Mouse (Mus musculus): ENCODE data around the gene Smco4. TPM values are rescaled to one million over a fixed set of nuclear protein-coding genes. Genes with fewer than 3 reads are reported as not detected.
A peak's percentile ranks its signal among the peaks of the same experiment; 100 is the strongest.
"Not testable (repeated sequence)": the region's sequence is repeated elsewhere in the genome, so short reads cannot be mapped to it uniquely, and the experiment has no call there.

Gene Smco4
- total and polyA plus RNA-seq, 2 experiments, result 5.9 to 7.9 TPM

- H3K4me1 ChIP-seq (ENCODE audit: control insufficient read depth, insufficient read depth, low read length), result no peaks in the 10 kb centered on the region
- DNase-seq (ENCODE audit: extremely low read depth, low read depth, low spot score), result no peak
- no peaks in the 10 kb centered on the region for H3K79me2 ChIP-seq (ENCODE audit: control insufficient read depth, insufficient read depth, low read length)
- H3K4me3 ChIP-seq (ENCODE audit: insufficient read depth, low read depth, low read length), result no peak overlapping the region
- no peak overlapping the region for H3K27ac ChIP-seq (replicated peaks; ENCODE audit: insufficient read depth, low read depth, low read length)
- 73% methylated on average over 4 of the region's 4 CpGs for WGBS
- no peak overlapping the region for H3K9ac ChIP-seq (ENCODE audit: low read depth, low read length)
- H3K36me3 ChIP-seq (ENCODE audit: control insufficient read depth, insufficient read depth, low read length), result no peaks in the 10 kb centered on the region
- H3K27me3 ChIP-seq (ENCODE audit: control insufficient read depth, insufficient read depth, low read length), result no peaks in the 10 kb centered on the region
- no peak for TF ChIP-seq CTCF (IDR thresholded peaks at IDR 0.05; ENCODE audit: low read depth, low read length)
- no peak for TF ChIP-seq POLR2A (IDR thresholded peaks at IDR 0.05; ENCODE audit: extremely low read depth, insufficient read depth, low read length)
Measured at GRCm38 (mm10) chr9:15550461-15550961, 57.3 kb downstream of the Smco4 start.

DNA sequence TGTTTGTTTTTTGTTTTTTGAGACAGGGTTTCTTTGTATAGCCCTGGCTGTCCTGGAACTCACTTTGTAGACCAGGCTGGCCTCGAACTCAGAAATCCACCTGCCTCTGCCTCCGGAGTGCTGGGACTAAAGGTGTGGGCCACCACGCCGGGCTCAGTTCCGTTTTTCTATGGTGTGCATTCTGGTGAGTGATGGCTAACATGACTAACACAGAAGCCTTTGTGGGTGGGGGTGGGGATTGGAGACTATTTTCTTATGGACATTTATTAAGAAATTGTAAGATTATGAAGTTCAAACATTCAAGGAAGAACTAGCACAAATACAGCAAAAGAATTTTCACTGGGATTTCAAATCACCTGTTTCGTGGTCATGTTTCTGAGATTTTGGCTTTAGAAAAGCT is 57.8 kb downstream of the Smco4 start:
- not testable (repeated sequence) for H3K27ac ChIP-seq (replicated peaks; ENCODE audit: insufficient read depth, low read depth, low read length); H3K4me3 ChIP-seq (ENCODE audit: insufficient read depth, low read depth, low read length); H3K27me3 ChIP-seq (ENCODE audit: control insufficient read depth, insufficient read depth, low read length); H3K79me2 ChIP-seq (ENCODE audit: control insufficient read depth, insufficient read depth, low read length); H3K9ac ChIP-seq (ENCODE audit: low read depth, low read length); H3K36me3 ChIP-seq (ENCODE audit: control insufficient read depth, insufficient read depth, low read length); DNase-seq (ENCODE audit: extremely low read depth, low read depth, low spot score); H3K4me1 ChIP-seq (ENCODE audit: control insufficient read depth, insufficient read depth, low read length)
- 91% methylated on average over 6 of the region's 6 CpGs for WGBS

DNA sequence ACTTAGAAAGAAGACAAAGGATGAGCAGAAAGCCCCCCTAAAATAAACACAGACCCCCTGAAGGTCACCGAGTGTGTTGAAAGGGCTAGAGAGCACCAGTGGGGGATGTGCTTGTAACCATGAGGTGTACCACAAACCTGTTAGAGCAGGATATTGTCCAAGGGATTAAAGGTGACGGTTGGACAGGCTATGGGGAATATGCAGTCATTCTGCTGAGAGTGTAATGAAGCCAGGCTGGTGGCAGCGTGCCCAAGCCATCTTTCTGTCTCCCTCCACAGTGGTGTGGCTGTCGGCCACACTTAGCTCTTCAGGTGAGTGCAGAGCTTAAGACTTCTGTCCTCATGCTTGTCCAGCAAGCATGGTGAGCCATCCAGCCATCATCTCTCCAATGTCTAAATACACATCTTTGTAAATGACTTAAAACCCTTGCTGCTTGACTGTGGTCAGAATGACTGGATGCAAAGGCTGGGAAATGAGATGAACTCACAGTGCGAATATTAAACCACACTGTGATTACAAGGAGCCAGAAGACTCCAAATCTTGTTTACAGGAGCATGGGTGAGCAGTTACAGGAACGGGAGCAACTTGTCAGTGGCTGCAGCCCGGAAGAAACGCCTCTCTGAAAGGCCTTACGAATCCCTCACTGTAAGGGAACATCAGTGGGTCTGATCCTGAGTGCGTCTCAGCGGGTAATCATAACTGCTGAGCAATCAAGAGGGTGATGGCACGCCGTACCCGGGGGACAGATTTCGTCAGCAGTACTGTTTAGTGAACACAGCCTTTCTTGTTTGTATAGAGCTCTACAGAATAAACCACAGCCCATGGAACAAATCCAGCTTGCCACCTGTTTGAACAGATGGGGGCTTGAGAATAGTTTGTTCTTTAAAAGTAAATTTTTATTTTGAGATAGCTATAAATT is 59.0 kb downstream of the Smco4 start:
- WGBS, result 31% methylated on average over 15 of the region's 15 CpGs
- Histone ChIP-seq H3K4me1 (ENCODE audit: control insufficient read depth, insufficient read depth, low read length) (no peaks in the 10 kb centered on the region), H3K79me2 (ENCODE audit: control insufficient read depth, insufficient read depth, low read length) (no peaks in the 10 kb centered on the region), H3K27ac (replicated peaks; ENCODE audit: insufficient read depth, low read depth, low read length) (no peak overlapping the region), H3K9ac (ENCODE audit: low read depth, low read length) (no peak overlapping the region), H3K4me3 (ENCODE audit: insufficient read depth, low read depth, low read length) (no peak overlapping the region), H3K27me3 (ENCODE audit: control insufficient read depth, insufficient read depth, low read length) (no peaks in the 10 kb centered on the region), H3K36me3 (ENCODE audit: control insufficient read depth, insufficient read depth, low read length) (no peaks in the 10 kb centered on the region)
- no peak for TF ChIP-seq CTCF (IDR thresholded peaks at IDR 0.05; ENCODE audit: low read depth, low read length)
- TF ChIP-seq POLR2A (IDR thresholded peaks at IDR 0.05; ENCODE audit: extremely low read depth, insufficient read depth, low read length), result no peak
- DNase-seq (ENCODE audit: extremely low read depth, low read depth, low spot score), result peak; percentile 39

GRCm38 (mm10) chr9:15553322-15553721 is 60.1 kb downstream of the Smco4 start:
- no peak overlapping the region for H3K4me3 ChIP-seq (ENCODE audit: insufficient read depth, low read depth, low read length)
- no peaks in the 10 kb centered on the region for H3K79me2 ChIP-seq (ENCODE audit: control insufficient read depth, insufficient read depth, low read length)
- no peak overlapping the region for H3K27ac ChIP-seq (replicated peaks; ENCODE audit: insufficient read depth, low read depth, low read length)
- H3K27me3 ChIP-seq (ENCODE audit: control insufficient read depth, insufficient read depth, low read length), result no peaks in the 10 kb centered on the region
- no peaks in the 10 kb centered on the region for H3K36me3 ChIP-seq (ENCODE audit: control insufficient read depth, insufficient read depth, low read length)
- H3K4me1 ChIP-seq (ENCODE audit: control insufficient read depth, insufficient read depth, low read length), result no peaks in the 10 kb centered on the region
- WGBS, result 89% methylated on average over 8 of the region's 8 CpGs
- TF ChIP-seq POLR2A (IDR thresholded peaks at IDR 0.05; ENCODE audit: extremely low read depth, insufficient read depth, low read length), result no peak
- no peak for TF ChIP-seq CTCF (IDR thresholded peaks at IDR 0.05; ENCODE audit: low read depth, low read length)
- no peak overlapping the region for H3K9ac ChIP-seq (ENCODE audit: low read depth, low read length)
- no peak for DNase-seq (ENCODE audit: extremely low read depth, low read depth, low spot score)

- no peak overlapping the region for H3K27ac ChIP-seq (replicated peaks; ENCODE audit: insufficient read depth, low read depth, low read length)
- 77% methylated on average over 3 of the region's 3 CpGs for WGBS
- no peak for TF ChIP-seq POLR2A (IDR thresholded peaks at IDR 0.05; ENCODE audit: extremely low read depth, insufficient read depth, low read length)
- TF ChIP-seq CTCF (IDR thresholded peaks at IDR 0.05; ENCODE audit: low read depth, low read length), result no peak
- no peaks in the 10 kb centered on the region for H3K27me3 ChIP-seq (ENCODE audit: control insufficient read depth, insufficient read depth, low read length)
- no peaks in the 10 kb centered on the region for H3K4me1 ChIP-seq (ENCODE audit: control insufficient read depth, insufficient read depth, low read length)
- no peaks in the 10 kb centered on the region for H3K79me2 ChIP-seq (ENCODE audit: control insufficient read depth, insufficient read depth, low read length)
- no peaks in the 10 kb centered on the region for H3K36me3 ChIP-seq (ENCODE audit: control insufficient read depth, insufficient read depth, low read length)
- no peak overlapping the region for H3K9ac ChIP-seq (ENCODE audit: low read depth, low read length)
- H3K4me3 ChIP-seq (ENCODE audit: insufficient read depth, low read depth, low read length), result no peak overlapping the region
- DNase-seq (ENCODE audit: extremely low read depth, low read depth, low spot score), result no peak
Measured at GRCm38 (mm10) chr9:15560451-15560850, 67.2 kb downstream of the Smco4 start.

DNA sequence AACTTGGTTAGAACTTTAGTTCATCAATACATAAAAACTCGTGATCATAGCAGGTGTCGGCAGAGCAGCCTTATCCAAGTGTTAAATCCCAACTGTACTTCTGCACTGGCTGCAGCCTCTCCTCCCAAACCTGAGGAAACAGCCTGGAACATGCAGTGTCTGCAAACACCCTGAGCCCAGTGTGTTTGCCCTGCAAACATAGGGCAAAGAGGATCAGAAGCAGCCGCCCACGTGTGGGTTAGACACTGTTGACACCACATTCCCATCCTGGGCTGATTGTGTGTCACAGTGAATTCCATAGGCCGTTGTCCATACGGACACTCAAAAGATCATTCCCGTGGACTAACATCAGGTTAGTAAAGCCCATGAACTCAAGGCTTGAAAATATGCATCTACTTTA is 69.1 kb downstream of the Smco4 start:
- no peaks in the 10 kb centered on the region for H3K36me3 ChIP-seq (ENCODE audit: control insufficient read depth, insufficient read depth, low read length)
- H3K4me1 ChIP-seq (ENCODE audit: control insufficient read depth, insufficient read depth, low read length), result no peaks in the 10 kb centered on the region
- no peak overlapping the region for H3K27ac ChIP-seq (replicated peaks; ENCODE audit: insufficient read depth, low read depth, low read length)
- peak; percentile 18 for DNase-seq (ENCODE audit: extremely low read depth, low read depth, low spot score)
- H3K4me3 ChIP-seq (ENCODE audit: insufficient read depth, low read depth, low read length), result no peak overlapping the region
- no peaks in the 10 kb centered on the region for H3K79me2 ChIP-seq (ENCODE audit: control insufficient read depth, insufficient read depth, low read length)
- H3K9ac ChIP-seq (ENCODE audit: low read depth, low read length), result no peak overlapping the region
- WGBS, result 27% methylated on average over 7 of the region's 7 CpGs
- TF ChIP-seq POLR2A (IDR thresholded peaks at IDR 0.05; ENCODE audit: extremely low read depth, insufficient read depth, low read length) (no peak), CTCF (IDR thresholded peaks at IDR 0.05; ENCODE audit: low read depth, low read length) (no peak)
- H3K27me3 ChIP-seq (ENCODE audit: control insufficient read depth, insufficient read depth, low read length), result no peaks in the 10 kb centered on the region
